Mouse (Mus musculus): ENCODE measurements around the gene Nup155.

DNA sequence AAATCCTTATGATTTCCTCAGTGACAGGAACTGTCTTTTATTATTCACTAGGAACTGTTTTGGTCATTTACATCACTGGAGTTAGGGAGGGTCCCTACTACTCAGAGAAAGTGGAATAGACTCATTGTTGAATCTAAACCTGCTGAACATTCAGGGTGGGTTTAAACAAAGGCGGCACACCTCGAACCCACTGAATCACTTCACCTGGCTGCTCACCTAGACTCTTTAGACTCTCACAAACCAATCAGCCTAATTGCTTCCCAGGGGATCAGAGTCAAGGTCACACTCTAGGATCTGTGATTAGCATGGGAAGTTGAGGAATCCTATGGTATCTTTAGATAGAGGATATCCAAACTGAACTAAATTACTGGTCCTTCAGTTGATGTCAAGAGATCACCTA is 18.4 kb upstream of the Nup155 start:
- TF ChIP-seq CTCF (IDR thresholded peaks at IDR 0.05; ENCODE audit: insufficient read depth, low read depth, low read length), result no peak
- no peak for TF ChIP-seq POLR2A (IDR thresholded peaks at IDR 0.05; ENCODE audit: insufficient read depth, low read depth, low read length)
